Mouse (Mus musculus) cerebellum, postnatal 36 days (tissue): ENCODE results near the gene Ift46.

Experiments used
- DNase-seq, 2 experiments: peaks; one replicate each; pipeline ENCODE4 v3.0.0; 2021 to 2022; ENCODE audit warnings: mixed read lengths in 2 of 2

The Ift46 gene

GRCm38 (mm10) chr9:44814179-44814578, 46.5 kb downstream of the Ift46 start:
- no peak for DNase-seq

GRCm38 (mm10) chr9:44817522-44817921, 49.8 kb downstream of the Ift46 start:
- DNase-seq, result no peak

GRCm38 (mm10) chr9:44819920-44820827, 52.5 kb downstream of the Ift46 start:
- DNase-seq, result no peak

DNA sequence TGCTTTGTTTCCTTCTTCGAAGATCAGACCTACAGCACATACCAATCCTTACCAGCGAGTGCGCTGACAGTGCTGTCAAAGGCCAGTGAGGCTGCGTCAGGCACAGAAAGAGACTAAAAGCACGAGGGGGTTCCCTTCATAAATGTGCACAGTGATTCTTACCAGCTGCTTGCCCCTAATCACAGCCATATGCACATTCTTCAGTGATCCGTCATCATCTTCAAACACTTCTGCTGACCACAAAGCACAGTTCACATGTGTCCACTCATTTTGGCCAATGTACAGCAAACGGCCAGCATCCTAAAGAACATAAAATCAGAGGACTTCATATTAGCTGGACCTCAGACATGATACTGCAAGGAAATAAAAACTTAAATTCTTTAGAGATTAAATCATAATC, 59.0 kb downstream of the Ift46 start:
- DNase-seq, result no peak

GRCm38 (mm10) chr9:44828944-44829343, 61.2 kb downstream of the Ift46 start:
- DNase-seq, result no peak

GRCm38 (mm10) chr9:44830506-44830905, 62.8 kb downstream of the Ift46 start:
- no peak for DNase-seq

DNA sequence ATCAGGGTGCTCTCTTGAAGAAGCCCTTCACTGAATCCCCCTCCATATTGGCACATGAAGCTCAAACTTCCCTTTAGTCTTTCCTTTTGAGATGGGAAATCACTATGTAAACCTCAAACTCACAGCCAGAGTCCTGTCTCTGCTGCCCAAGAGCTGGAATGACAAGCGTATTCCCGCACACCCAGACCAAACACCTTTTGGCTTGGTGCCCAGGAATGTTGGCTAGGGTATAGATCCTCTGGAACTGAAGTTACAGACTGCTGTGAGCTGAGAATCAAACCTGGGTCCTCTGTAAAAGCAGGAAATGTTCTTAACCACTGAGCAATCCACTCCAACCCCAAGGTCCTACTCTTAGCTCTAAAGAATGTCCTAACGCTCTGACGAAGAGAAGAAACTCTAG, 64.6 kb downstream of the Ift46 start:
- DNase-seq, result peak; percentile 31 to 35

DNA sequence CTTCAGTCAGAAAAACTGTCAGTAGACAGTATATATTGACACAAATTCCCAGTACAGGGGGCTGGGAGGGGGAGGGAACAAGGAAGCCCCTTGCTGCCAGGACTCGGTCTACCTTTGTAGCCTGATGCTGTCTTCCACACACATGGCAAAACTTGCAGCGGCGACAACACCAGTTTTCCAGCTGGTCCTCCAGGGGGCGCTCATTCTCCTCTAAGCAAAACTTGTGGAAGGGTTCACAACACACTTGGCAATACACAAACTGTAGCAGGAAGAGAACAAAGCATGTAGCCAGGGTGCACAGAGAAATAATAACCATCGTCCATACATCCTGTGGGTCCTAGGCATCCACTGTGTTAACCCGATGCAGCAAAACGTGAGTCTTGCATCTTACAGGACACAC, 68.7 kb downstream of the Ift46 start:
- peak; percentile 80 for DNase-seq

GRCm38 (mm10) chr9:44841241-44841640, 73.5 kb downstream of the Ift46 start:
- peak in 1 of 2 experiments; percentile 50 for DNase-seq
